22 mouse cellular contexts compared by ENCODE assay signal in the genomic region with DNA sequence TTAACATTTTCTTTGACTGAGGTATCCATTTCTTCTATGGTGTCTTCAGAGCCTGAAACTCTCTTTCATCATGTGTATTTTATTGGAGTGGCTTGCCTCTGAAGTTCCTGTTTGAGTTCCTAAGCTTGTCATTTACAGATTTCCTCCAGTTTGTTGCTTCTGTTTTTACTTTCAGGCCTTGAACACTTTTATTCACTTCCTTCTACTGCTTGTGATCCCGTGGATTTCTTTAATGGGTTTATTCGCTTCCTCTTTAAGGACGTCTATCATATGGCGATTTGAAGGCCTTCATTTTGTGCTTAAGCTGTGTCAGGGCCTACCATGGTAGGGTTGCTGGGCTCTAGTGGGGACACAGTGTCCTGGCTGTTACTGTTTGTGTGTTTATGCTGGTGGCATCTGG. TPM values are rescaled to one million over a fixed set of nuclear protein-coding genes. Genes with fewer than 3 reads are reported as not detected.
"Had no signal": no experiment of that assay in that cellular context is flagged by ENCODE, and none has a peak within 500 bp of the region (broad histone marks: within the 10 kb centered on the region; RNA-seq: fewer than 3 reads in every experiment).

No protein-coding gene starts in this region.

- H3K9ac ChIP-seq: liver, embryonic 13.5 days; liver, embryonic 15.5 days; liver, postnatal 0 days; lung, embryonic 15.5 days; midbrain, embryonic 13.5 days; midbrain, embryonic 15.5 days; neural tube, embryonic 12.5 days; stomach, embryonic 15.5 days had no signal

- DNase-seq: liver, embryonic 13.5 days; liver, postnatal 0 days; lung, adult 2 months; lung, postnatal 14 days; lung, postnatal 36 days; retina, postnatal 1 day; right cerebral cortex, postnatal 25 days; right cerebral cortex, postnatal 4 days; spleen, adult 18-20 months; thymus, adult 2 months; thymus, postnatal 25 days had no signal

- H3K36me3 ChIP-seq: liver, embryonic 13.5 days; liver, embryonic 15.5 days; lung, embryonic 15.5 days; midbrain, embryonic 13.5 days; midbrain, embryonic 15.5 days; neural tube, embryonic 12.5 days; stomach, embryonic 15.5 days had no signal

- ATAC-seq: liver, postnatal 0 days; lung, postnatal 0 days; midbrain, embryonic 13.5 days; midbrain, embryonic 15.5 days had no signal

- H3K4me1 ChIP-seq: liver, embryonic 13.5 days; liver, embryonic 15.5 days; lung, embryonic 15.5 days; megakaryocyte, embryonic 14.5 days; neural tube, embryonic 12.5 days; stomach, embryonic 15.5 days had no signal

- H3K27me3 ChIP-seq: midbrain, embryonic 13.5 days; midbrain, embryonic 15.5 days; stomach, embryonic 15.5 days had no signal

- H3K9me3 ChIP-seq: liver, embryonic 13.5 days; liver, embryonic 15.5 days; lung, embryonic 15.5 days; midbrain, embryonic 13.5 days; midbrain, embryonic 15.5 days; neural tube, embryonic 12.5 days; stomach, embryonic 15.5 days had no signal

- H3K4me2 ChIP-seq: liver, embryonic 13.5 days; liver, embryonic 15.5 days; lung, embryonic 15.5 days; midbrain, embryonic 11.5 days; midbrain, embryonic 13.5 days; midbrain, embryonic 15.5 days; neural tube, embryonic 12.5 days; stomach, embryonic 15.5 days had no signal

- H3K4me3 ChIP-seq: liver, embryonic 13.5 days; liver, embryonic 15.5 days; lung, embryonic 15.5 days; megakaryocyte, embryonic 14.5 days; midbrain, embryonic 13.5 days; midbrain, embryonic 15.5 days; neural tube, embryonic 12.5 days; stomach, embryonic 15.5 days had no signal

- H3K27ac ChIP-seq: liver, embryonic 13.5 days; liver, embryonic 15.5 days; lung, embryonic 15.5 days; macrophage; midbrain, embryonic 13.5 days; midbrain, embryonic 15.5 days; neural tube, embryonic 12.5 days; stomach, embryonic 15.5 days; stomach, postnatal 0 days had no signal

RNA-seq across cellular contexts. Expression of a gene that starts 11.5 kb away (rescaled TPM):
- polyA plus RNA-seq: liver, embryonic 13.5 days; liver, embryonic 15.5 days; liver, postnatal 0 days; lung, embryonic 15.5 days; lung, postnatal 0 days; macrophage had no signal
